Mouse (Mus musculus): ENCODE measurements at regions not wholly inside any gene's neighbourhood (a gene's known extent, or its start where the extent isn't known, plus 50 kb on each side); places are given as distances from the start of the nearest gene placed in this dataset.

DNA sequence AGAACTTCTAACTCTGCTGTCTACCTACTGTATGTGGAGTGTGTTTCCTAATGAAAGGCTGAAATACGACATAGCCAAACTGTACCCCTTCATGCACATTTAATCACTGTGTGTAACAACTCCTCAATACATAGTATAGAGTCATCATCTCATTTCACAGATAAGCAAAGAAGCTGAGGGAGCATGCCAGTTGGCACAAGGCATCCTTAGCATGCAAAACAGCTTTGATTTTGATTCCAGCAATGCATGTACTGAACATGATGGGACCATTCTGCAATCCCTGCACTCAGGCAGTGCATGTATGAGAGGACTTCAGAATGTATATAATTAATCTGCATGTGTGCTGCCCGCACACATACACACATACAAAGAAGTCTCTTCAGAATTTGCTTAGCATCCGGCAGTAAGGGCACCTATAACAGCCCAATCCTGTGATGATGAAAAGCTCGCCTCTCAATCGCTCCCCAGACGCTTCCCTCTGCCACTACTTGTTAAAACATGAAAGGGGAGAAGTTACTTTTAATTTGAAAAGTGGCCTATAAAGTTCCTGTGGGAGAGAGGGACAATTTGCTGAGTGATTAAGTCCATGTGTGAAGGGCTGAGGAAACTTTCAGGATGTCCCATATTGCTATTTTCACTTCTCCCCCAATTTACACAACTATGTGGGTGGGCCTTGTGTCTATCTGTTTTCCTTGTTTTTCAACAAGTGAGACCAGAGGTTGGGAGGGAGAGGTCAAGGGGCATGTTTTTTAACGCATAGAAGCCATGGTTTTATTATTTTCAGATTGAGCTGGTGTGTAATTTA is 569.0 kb upstream of the Intu start:
- DNase-seq, result no peak

DNA sequence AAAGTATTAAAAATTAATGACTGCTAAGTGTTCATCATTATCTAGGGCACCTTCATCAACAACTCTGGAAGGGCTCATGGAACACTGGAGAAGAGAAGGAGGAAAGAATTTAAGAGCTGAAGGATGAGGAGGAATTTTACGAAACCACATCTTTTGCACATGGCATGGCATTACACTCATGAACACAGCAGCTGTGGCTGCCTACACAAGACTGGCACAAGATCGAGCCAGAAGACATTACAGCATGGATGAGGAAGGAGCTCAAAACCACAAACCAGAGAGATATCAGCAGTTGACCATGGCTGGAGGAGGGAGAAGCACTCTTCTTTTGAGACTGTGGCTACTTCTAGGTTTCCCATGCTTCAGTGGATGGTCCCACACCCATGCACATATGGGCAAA is 565.7 kb upstream of the Intu start:
- no peak for DNase-seq

DNA sequence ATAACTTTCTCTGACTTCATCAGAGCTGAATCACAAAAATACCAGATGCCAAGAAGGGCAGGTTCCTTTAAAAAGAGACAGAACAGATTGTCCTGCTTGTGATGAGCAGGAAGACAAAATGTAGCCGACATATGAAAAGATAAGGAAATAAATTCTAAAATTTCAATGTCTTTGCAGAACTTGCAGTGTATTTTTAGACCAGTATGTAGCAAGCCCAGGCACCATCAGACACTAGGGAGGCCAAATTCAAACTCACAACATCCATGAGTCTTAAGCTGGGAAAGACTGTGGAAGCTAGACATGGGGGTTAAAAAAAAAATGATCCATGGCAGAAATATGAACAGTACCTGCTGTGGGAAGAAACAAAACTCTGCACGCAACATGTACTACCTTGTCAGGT is 564.7 kb upstream of the Intu start:
- DNase-seq, result no peak

DNA sequence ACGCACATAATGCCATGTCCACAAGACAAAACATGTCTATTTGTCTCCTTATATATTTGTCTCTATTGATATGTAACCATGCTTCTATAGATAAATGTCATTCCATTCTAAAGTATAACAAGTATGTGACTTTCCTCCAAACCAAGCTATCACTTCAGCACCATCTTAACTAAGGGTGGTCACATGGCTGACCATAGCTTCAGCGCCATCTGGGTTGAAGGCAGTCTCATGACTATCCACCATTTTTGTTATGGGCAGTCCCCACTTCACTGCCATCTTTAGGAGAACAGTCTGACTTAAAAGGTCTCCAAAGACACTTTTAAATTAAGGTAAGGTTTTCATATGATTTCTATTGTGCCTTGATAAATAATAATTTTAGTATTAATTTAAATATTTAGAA is 554.1 kb upstream of the Intu start:
- DNase-seq, result no peak

DNA sequence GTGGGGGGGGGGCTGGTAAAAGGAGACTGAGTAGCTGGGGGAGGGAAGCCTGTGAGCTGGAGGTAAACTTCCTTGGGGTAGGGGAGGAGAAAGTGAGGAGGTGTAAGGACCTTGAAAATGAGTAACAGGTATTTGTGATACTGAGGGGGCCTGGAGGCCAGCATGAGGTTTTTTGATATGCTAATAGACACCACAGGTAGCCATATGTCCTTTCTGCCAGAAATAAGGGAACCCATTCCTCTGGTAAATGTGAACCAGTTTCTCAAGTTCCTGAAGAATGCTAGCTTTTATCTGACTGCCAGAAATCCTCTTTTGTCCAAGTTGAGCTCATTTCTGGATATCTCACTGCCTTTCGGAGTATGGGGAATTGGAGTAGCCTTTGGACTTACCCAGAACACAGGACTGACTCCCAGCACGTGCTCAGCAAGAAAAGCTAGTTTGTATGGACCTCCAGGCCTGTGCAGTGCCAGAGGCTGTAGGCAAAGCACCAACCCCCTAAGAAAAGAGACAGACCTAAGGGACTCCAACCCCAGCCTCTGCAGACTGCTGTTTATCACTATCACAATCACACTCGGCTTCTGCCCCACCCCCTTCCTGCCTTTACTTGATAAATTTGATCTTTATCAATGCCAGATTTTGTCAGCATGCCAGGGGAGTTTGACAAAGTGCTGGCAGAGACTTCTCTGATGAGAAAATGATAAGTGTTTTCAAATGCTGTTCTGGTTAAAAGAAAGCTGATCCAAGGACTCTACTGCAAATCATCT is 552.0 kb upstream of the Intu start:
- no peak for DNase-seq

DNA sequence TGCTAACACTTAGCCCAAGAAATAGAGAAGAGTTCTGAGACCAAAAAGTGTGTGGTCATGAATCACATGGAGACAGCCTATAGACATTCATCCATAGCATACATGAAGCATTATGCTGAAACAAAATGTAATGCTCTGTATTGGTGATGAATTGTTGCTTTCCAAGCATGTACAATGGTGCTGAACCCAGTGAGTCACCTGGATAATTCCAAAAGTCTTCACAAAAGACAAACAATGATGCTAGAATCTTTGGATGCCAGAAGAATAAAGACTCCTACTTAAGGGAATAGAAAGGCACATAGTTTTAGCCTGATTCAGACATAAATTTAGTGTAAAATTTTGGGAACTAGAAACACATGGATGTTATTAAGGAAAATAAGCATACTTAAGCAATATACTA is 548.4 kb upstream of the Intu start:
- DNase-seq, result no peak

DNA sequence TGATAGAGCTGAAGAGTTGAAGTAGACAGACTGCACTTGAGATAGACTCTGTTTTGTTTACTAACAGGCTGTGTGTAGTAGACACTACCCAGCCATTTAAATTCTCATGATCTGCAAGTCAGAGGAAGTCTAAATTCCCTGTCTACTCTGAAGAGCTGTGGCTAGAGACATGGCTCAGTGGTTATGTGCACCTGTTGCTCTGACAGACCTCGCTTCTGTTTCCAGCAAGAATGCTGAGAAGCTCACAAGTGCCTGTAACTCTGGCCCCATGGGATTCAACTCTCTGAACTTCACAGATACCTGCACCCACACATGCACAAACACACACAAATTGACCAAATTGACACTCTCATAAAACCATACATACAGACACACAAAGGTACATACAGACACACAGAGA is 543.4 kb upstream of the Intu start:
- DNase-seq, result no peak

DNA sequence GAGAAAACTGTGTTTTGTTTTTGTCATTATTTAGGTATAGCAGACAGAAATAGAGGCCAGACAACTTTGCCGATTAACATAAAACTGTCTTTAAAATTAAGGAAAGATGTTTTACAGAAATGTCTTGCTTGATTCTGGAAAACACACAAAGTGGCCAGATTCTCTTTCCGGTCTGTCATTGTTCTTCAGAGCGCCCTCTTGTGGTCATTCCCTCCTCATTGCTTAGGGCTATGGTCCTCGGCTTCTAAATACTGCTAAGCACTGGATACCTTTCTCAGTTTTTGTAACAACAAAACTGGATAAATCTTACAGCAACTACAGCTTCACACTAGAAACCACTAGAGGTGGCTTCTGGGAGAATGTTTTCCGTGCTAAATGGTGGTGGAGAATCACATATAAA is 532.5 kb upstream of the Intu start:
- no peak for DNase-seq

DNA sequence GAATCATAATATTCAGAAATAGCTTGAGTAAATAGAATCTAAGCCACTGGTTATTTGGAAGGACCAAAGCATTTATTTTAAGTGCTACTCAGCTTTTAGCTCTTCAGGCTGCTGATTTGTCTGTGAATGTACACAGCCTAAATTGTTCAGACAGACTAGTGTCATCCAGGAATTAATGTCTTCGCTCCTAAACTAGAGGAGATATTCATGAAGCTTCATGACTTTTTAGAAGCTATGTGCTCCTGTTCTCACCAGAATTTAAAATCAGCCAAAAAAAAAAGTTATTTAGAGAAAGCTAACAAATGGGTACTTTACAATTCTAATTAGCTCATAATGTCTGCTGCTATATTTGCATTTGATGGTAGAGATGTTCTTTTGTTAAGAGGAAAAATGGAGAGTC is 531.2 kb upstream of the Intu start:
- DNase-seq, result no peak

DNA sequence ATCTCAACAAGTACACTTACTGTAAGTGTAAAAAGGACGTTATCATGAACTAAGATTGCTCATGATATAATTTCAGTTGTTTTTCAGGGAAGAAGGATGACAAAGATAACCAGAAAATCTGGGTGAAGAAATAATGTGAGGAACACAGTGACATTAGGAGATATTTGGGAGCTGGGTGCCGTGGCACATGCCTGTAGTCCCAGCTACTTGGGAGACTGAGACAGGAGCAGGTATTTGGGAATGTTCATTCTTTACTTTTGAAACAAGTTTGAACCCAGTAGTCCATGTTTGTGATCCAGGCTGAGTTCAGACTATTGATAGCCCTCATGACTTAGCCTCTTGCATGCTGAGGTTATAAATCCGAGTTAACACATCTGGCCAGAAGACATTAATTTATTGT is 528.2 kb upstream of the Intu start:
- DNase-seq, result no peak

DNA sequence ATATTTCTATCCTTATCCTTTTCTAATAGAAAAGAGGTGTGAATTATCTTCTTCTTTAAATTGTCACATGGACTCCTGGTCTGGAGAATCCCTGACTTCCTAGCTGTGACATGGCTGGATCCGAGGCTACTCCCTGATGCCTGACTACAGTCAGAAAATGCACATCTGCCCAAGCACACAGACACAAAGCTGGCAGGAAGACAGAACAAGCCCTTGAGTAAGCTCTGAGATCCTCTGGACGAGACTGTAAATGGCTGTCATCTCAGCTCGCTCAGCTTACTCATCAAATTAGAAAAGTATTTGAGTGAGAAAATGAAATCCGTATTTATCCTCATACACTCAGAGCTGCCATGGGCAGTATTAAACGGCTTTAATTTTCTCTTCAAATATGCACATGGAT is 521.0 kb upstream of the Intu start:
- no peak for DNase-seq

DNA sequence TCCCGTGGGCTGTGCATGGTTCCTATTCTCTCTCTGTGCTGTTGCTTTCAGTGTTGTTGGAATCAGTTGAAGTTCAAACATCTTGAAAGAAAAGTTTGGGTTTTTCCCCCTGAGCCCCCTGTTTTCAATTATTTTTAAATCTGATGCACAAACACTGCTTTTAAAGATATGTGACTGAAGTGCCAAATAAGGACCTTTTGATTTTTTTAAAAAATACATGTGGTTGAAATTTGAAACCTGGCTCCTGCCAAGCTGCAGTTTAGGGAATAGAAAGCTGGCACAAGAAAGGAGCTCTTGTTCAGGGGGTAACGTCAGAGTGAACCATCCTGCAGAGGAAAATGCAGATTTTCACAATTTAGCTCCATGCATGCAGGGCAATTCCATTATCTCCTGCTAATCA is 509.4 kb upstream of the Intu start:
- DNase-seq, result no peak

DNA sequence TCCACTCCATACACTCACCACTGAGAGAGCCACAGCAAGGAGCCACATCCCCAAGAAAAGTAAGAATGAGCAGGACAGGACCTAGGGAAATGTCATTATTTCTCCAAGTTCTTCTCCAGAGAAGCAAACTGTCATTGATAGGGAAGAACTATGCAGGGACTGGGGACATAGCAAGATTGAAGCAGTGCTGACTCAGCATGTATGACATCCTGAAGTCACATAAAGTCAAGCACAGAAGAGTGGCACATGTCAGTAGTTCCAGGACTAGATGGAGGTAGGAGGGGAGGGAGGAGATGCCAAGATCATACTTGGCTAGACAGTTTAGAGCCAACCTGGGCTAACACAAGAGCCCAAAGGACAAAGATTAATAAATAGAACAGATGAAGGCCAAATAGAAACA is 503.4 kb upstream of the Intu start:
- no peak for DNase-seq

DNA sequence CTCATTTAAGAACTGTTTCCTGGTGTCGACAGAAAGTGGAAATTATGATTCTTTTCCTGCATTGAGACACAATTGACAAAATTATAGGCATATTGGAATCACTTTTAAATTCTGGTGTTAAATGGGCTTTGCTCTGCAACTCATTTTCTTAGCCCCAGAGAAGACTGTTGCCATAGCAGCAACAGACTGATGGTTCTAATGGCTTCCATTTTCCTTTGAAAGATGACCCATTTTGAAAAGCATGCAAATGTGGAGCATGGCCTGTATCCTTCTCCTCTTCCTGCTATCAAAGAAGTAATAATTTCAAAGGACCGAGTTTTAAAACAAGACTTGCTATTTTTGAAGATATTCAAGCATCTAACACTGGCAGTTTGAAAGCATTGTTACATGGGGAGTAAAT is 494.9 kb upstream of the Intu start:
- no peak for DNase-seq

DNA sequence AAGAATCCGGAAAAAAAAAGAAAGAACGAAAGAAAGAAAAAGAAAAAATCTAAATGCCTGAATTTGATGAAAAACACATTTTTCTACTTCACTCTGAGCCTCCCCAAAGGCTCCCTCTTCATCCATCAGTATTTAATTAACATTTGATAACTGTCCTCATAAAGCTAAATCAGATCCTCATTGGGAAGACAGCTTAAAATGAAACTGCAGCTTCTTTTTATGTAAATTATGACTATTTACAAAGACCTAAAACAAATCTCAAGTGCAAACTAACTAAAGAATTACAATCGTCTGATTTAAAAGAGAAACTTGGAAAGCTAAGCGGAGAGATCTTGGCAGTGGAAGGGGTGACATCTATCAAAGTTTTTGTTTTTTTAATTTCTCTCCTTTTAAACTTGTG is 481.4 kb upstream of the Intu start:
- no peak for DNase-seq

DNA sequence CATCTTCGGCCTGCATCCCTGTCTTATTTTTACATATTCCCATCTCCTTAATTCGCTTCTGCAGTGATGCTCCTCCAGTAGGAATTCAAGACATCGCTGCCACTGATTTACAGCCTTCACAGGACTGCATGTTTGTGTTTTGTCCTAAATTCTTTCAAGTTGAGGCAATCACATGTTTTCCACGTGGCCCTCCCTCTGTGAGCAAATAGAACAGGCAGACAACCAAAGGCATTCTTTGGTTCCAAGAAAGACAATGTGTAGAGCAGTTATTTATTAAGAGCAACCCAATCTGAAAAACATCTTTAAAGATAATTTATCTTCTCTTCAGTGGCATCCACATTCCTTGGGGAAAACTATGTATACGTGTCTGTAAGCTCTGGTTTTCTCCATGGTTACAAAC is 472.8 kb upstream of the Intu start:
- DNase-seq, result no peak

DNA sequence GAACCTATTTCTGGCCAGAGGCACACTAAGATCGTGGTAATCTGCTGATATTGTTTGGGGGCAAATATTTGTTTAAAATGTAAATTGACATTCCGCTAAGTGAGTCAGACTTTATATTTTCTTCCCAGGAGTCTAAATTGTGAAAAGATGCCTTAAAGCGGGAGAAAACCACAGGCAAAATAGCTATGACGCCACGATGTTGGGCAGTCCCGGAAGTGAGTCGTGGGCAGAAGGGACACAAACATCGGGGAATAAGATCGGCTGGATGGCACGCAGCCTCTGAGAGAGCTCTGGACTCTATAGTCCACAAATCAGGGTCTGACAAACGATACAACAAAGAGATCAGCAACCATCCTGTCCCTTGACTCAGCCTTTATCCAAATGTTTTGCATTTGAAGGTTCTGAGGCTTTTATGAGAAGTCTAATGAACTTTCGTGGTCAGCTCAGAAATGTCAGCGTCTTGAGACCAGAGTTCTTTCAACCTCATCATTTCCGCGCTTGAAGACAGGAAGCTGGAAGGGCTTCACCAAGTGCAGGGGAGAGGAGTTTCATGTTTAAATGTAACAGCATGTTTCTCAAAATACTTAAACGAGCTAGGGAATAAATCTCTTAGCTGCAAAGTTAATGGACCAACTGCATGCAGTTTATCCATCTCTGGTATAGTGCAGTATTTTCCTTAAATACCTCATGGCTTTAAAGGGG is 472.2 kb upstream of the Intu start:
- DNase-seq, result no peak

DNA sequence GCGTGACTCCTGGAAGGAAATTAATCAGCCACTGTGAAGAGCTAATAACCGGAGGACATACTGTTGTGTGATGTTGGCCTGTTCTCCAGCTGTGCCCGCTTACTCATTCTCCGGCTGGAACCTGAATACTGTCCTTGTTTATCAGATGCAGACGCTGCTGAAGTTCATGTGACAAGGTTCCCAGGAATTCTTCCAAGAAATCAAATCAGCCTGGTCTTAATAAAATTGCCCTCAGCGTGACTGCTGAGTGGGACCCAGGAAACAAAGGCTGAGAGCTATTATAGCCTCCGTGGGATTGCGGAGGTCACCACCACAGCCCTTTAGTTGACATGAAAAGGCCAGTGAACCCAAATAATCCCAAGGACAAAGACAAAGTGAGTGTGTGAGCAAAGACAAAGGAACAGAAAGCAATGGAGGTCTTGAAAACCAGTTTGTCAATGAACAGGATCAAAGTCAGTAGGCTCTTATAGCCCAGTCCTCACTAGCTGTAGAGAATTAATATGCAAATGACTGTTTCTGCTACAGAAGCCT is 460.9 kb upstream of the Intu start:
- DNase-seq, result no peak

DNA sequence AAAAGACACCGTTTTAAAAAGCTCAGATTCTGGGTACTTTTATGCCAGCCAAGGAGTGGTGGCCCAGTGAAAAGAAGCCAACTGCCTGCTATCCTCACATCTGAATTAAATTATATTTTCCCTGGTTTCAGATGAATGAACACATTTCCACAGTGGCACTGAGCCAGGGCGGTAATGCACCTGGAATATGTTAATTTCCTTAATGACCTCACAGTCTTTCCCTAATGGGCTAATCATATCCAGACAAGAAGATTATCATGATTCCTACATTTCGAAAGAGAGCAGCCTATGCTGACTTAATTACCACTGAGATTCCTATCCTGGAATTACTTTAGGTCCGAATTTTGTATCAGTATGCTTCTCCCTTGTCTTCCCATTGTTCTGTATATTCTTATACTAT is 454.3 kb upstream of the Intu start:
- DNase-seq, result no peak

DNA sequence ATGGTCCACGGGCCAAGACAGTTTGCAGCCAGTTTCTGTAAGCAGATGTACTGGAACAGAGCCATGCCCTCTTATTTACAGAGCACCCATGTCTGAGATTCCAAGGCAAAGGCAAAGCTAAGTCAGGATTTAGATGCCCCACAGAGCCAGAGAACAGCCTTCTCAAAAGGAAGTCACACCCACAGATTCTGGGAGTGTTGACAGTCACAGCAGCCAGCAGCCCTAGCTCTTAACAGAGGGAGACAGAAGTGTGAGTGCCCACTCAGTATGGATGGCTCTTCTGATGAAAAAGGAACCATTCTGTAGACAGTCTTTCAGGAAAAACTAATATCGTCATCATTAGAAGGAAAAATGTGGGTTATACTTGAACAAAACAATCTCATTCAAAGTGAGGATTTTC is 446.0 kb upstream of the Intu start:
- DNase-seq, result no peak

DNA sequence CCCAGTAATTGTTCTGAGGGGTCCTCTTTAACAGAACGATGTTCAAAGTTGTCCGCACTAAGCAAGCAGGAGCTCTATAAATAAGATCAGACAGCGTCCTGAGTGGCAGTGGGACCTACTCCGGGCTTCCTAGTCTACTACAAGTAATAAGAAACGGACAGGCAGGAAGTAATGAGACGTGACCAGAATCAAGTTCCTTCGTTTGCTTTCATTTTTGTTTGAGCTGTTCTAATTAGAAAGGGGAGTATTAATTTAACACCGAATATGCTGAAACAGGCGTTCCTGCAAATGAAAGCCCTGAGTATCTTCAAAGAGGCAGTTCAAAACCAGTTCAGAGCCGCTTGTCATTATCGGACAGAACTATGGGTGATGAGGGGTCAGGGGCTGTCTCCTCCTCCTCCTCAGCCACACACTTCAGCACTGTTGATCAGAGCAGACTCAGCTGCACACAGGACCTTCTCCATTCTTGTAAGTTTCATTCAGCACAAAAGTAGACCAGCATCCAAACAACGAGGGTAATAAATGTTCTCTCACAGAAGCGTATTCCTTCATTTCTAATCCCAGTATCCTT is 439.2 kb upstream of the Intu start:
- DNase-seq, result no peak

DNA sequence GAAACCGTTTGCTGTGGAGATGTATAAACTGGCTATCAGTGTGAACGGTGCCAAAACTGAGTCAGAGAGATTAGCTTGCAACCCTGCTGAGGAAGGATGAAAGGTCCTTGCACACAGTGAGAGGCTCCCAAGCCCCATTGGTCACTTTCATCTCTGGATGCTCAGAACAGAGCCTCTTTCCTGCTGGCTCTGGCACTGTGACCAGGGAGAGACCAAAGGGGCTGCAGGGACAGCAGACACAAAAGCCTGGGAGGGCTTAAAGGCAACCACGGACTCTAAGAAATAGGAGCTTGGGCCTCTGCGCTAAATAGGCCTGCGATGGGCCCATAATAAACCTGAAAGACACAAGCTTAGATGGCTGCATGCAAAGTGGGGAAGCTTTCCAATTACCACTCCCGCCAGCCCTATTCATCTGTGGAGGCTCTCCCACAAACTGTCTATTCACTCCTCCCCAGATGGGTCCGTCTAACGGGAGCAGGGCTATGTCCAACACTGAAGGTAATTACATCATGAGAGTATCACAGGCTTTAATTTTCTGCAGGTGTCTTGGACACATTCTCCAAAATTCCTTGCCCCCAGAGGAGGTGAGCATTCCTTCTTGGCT is 438.2 kb upstream of the Intu start:
- no peak for DNase-seq

DNA sequence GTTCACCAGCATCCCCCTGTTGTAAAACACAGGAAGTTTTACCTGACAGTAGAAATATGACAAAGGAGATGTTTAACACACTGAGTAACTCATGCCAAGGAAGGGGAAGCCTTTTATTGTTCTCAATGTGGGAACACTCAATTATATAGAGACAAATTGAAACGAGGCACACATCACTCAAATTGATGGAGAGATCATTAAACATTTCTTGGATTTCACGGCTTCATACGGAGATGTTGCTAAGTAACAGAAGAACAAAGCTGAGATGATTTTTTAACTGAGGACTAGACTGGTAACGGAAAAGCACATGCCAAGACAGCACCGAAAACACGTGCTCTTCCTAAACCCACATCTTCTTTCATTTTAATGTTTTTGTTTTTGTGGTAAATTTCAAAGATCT is 437.0 kb upstream of the Intu start:
- no peak for DNase-seq

All from thymus, postnatal 25 days (tissue).